Mouse (Mus musculus): ENCODE results near the gene Gas2l1.

- no peak for TF ChIP-seq JUND (IDR thresholded peaks at IDR 0.05; ENCODE audit: low read depth, low read length)
- TF ChIP-seq MXI1 (IDR thresholded peaks at IDR 0.05; ENCODE audit: low read depth, low read length): no peak
- TF ChIP-seq NELFE (IDR thresholded peaks at IDR 0.05; ENCODE audit: low read depth, low read length): no peak
- no peak for TF ChIP-seq CTCF (IDR thresholded peaks at IDR 0.05 in 2 of 3, conservative IDR thresholded peaks at IDR 0.05 in 1 of 3; ENCODE audit: control insufficient read depth in 1 of 3, insufficient read depth in 1 of 3, low read depth in 2 of 3, low read length in 3 of 3, poor library complexity in 1 of 3, severe bottlenecking in 1 of 3)
- no peak for TF ChIP-seq UBTF (IDR thresholded peaks at IDR 0.05; ENCODE audit: borderline replicate concordance, insufficient read depth, low read depth, low read length)
- no peak for TF ChIP-seq HCFC1 (IDR thresholded peaks at IDR 0.05; ENCODE audit: low read depth, low read length)
- no peak for TF ChIP-seq MYB (IDR thresholded peaks at IDR 0.05; ENCODE audit: low read depth, low read length)
- no peak for TF ChIP-seq EP300 (IDR thresholded peaks at IDR 0.05; ENCODE audit: low read depth in 1 of 2, low read length in 2 of 2)
- TF ChIP-seq ZKSCAN1 (IDR thresholded peaks at IDR 0.05; ENCODE audit: low read depth, low read length): no peak
- no peak for TF ChIP-seq MAX (IDR thresholded peaks at IDR 0.05; ENCODE audit: low read length)
- TF ChIP-seq TAL1 (IDR thresholded peaks at IDR 0.05; ENCODE audit: low read length): no peak
- no peak for TF ChIP-seq GABPA (IDR thresholded peaks at IDR 0.05; ENCODE audit: low read depth, low read length)
- TF ChIP-seq E2F4 (IDR thresholded peaks at IDR 0.05; ENCODE audit: borderline replicate concordance, low read depth, low read length): no peak
These were observed 13.5 kb downstream of the Gas2l1 start for GRCm38 (mm10) chr11:5051629-5052028.
